Mouse (Mus musculus) neural tube, embryonic 14.5 days (tissue): ENCODE measurements around the gene Nf2. TPM values are rescaled to one million over a fixed set of nuclear protein-coding genes. Genes with fewer than 3 reads are reported as not detected.

Experiments
- ATAC-seq: fragments of 200-750 bp; cut with Nextera tagmentation; 2 replicates; pipeline ENCODE4 v1.8.0; 2017; ENCODE audit warnings: low read depth, mild to moderate bottlenecking, moderate TSS enrichment, moderate library complexity
- H3K27ac ChIP-seq: fragments of 300-500 bp; sonication (generic); 2 replicates; pipeline ENCODE4 v1.5.1; 2014; ENCODE audit warnings: low read depth, mild to moderate bottlenecking, control low read depth, low read length, moderate library complexity, mixed read lengths
- H3K27me3 ChIP-seq: fragments of 300-500 bp; sonication (generic); 2 replicates; pipeline ENCODE4 v1.6.1; 2014; ENCODE audit warnings: low read length; ENCODE audit not compliant: control insufficient read depth, insufficient read depth
- H3K36me3 ChIP-seq: fragments of 300-500 bp; sonication (generic); 2 replicates; pipeline ENCODE4 v1.6.1; 2014; ENCODE audit warnings: low read length, mixed read lengths; ENCODE audit not compliant: control insufficient read depth, insufficient read depth
- H3K4me1 ChIP-seq: fragments of 300-500 bp; sonication (generic); 2 replicates; pipeline ENCODE4 v1.6.1; 2014; ENCODE audit warnings: low read length; ENCODE audit not compliant: control insufficient read depth, insufficient read depth
- H3K4me2 ChIP-seq: fragments of 300-500 bp; sonication (generic); 2 replicates; pipeline ENCODE4 v1.6.1; 2014; ENCODE audit warnings: mild to moderate bottlenecking, low read depth, low read length, control low read depth
- H3K4me3 ChIP-seq: fragments of 300-500 bp; sonication (generic); 2 replicates; pipeline ENCODE4 v1.5.1; 2014; ENCODE audit warnings: low read depth, low read length, control low read depth, mixed read lengths
- H3K9ac ChIP-seq: fragments of 300-500 bp; sonication (generic); replicated peaks from 2 replicates; pipeline ENCODE4 v1.6.1; 2014; ENCODE audit warnings: low read depth, mild to moderate bottlenecking, control low read depth, low read length, mixed read lengths
- H3K9me3 ChIP-seq: fragments of 300-500 bp; sonication (generic); 2 replicates; pipeline ENCODE4 v1.6.1; 2016; ENCODE audit warnings: low read length; ENCODE audit not compliant: control insufficient read depth
- WGBS: fragments of 180-500 bp; shearing (Covaris S2); extraction: QIAGEN DNeasy Blood & Tissue Kit; methylation state at CpG from one replicate; pipeline ENCODE4 v1.1.7; 2014; 5-methylcytosine and 5-hydroxymethylcytosine counted together
- polyA plus RNA-seq: library from polyadenylated mRNA; unstranded; fragments of >200 nt; fragmentation: Nextera tagmentation; extraction: Ambion mirVana; gene quantifications from 2 replicates; pipeline ENCODE4 v1.2.1, GENCODE M21; 2014

Nf2 gene
- polyA plus RNA-seq, 1 experiment from 2014 or later = 52.3 TPM

- ATAC-seq = no peak
- no peak overlapping the region for H3K4me3 ChIP-seq
Observed at GRCm38 (mm10) chr11:4865645-4866251, 16.4 kb upstream of the Nf2 start.

GRCm38 (mm10) chr11:4862730-4863129 is 13.4 kb upstream of the Nf2 start:
- H3K4me3 ChIP-seq = no peak overlapping the region
- 91% methylated on average over 1 of the region's 1 CpGs for WGBS
- no peak overlapping the region for H3K27ac ChIP-seq
- H3K4me2 ChIP-seq = no peak overlapping the region
- H3K4me1 ChIP-seq = no peaks in the 10 kb centered on the region
- no peak for ATAC-seq
- H3K27me3 ChIP-seq = no peaks in the 10 kb centered on the region
- H3K9ac ChIP-seq = no peak overlapping the region
- H3K36me3 ChIP-seq = no peaks in the 10 kb centered on the region
- no peaks in the 10 kb centered on the region for H3K9me3 ChIP-seq

More at GRCm38 (mm10) chr11:4865645-4866251, 16.4 kb upstream of the Nf2 start:
- H3K4me2 ChIP-seq = no peak overlapping the region
- H3K27ac ChIP-seq = no peak overlapping the region
- no peaks in the 10 kb centered on the region for H3K9me3 ChIP-seq
- WGBS = 37% methylated on average over 10 of the region's 10 CpGs
- H3K27me3 ChIP-seq = no peaks in the 10 kb centered on the region
- no peaks in the 10 kb centered on the region for H3K36me3 ChIP-seq
- no peak overlapping the region for H3K9ac ChIP-seq
- no peaks in the 10 kb centered on the region for H3K4me1 ChIP-seq

DNA sequence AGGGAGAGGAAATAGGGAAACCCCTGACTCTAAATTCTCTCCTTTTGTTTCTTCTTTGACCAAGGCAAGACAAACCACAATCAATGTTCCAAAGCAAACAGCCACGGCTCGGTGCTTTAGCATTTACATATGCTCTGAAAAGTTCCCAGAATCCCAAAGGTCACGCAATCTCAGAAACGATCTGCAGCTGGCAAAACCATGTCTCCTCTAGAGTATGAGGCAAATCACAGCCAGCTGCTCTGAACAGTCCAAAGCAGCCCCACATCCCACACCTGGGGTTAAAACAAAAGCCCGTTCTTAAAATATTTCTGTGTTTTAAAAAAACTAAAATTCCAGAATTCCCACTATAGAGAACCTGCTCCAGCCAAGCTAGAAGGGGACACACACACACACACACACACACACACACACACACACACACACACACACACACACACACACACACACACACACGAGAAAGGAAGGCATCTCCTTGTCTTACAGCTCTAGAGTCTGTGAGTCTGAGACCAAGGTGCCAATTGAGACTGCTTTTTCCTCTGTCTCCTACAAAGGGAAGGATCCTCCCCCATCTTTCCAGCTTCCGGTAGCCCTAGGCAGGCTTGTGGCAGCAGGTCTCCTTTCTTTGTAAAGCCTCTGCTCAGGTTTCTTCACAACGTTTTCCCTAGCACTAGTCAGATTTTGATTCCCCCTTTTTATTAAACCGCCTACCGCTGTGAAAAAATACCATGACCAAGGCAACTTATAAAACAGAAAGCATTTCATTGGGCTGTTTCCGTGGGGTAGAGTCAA is 12.7 kb upstream of the Nf2 start:
- Histone ChIP-seq H3K36me3 (no peaks in the 10 kb centered on the region), H3K9ac (no peak overlapping the region), H3K4me3 (no peak overlapping the region), H3K4me2 (no peak overlapping the region), H3K27ac (no peak overlapping the region), H3K4me1 (no peaks in the 10 kb centered on the region), H3K9me3 (no peaks in the 10 kb centered on the region), H3K27me3 (no peaks in the 10 kb centered on the region)
- WGBS = 49% methylated on average over 10 of the region's 11 CpGs
- no peak for ATAC-seq

DNA sequence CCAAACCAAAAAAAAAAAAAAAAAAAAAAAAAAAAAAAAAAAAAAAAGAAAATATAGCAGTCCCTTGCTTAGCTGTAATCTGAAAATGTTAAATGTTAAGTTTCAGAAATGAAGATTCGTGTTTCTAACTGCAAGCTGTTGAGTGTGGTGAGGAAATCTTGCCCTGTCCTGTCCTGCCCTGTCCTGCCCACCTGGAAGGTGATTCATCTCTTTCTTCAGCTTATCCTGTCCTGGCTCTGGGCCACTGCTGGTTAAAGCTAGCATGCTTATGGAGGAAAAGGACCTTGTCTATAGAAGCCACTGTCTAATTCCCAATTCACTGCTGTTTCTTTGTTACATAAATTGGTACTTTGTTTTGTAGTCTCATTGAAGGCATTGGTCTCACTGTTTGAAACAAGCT is 11.7 kb upstream of the Nf2 start:
- no peak overlapping the region for H3K9ac ChIP-seq
- no peak overlapping the region for H3K4me3 ChIP-seq
- H3K4me1 ChIP-seq = no peaks in the 10 kb centered on the region
- ATAC-seq = no peak
- no peaks in the 10 kb centered on the region for H3K9me3 ChIP-seq
- no peak overlapping the region for H3K27ac ChIP-seq
- WGBS = 70% methylated on average over 1 of the region's 1 CpGs
- no peaks in the 10 kb centered on the region for H3K27me3 ChIP-seq
- H3K4me2 ChIP-seq = no peak overlapping the region
- no peaks in the 10 kb centered on the region for H3K36me3 ChIP-seq

- no peaks in the 10 kb centered on the region for H3K36me3 ChIP-seq
- no peaks in the 10 kb centered on the region for H3K4me1 ChIP-seq
- no peak overlapping the region for H3K27ac ChIP-seq
- WGBS = 56% methylated on average over 2 of the region's 2 CpGs
- no peak overlapping the region for H3K4me3 ChIP-seq
- no peaks in the 10 kb centered on the region for H3K9me3 ChIP-seq
- H3K4me2 ChIP-seq = no peak overlapping the region
- ATAC-seq = no peak
- H3K27me3 ChIP-seq = no peaks in the 10 kb centered on the region
- no peak overlapping the region for H3K9ac ChIP-seq
Observed at GRCm38 (mm10) chr11:4858416-4858815, 9.1 kb upstream of the Nf2 start.

DNA sequence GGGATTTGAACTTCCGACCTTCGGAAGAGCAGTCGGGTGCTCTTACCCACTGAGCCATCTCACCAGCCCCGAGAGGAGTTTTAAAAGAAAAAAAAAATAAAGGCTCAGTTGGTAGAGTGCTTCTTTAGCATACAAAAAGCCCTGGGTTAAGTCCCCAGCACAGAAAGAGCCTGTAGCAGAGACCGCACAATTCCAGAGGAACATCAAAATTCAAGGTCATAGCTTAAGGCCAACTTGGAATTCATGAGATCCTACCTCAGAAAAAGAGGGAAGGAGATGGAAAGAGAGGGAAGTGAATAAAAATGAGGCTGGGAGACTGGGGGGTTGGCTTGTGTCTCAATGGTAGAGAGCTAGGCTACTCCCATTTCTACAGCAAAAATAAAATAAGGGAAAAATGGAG is 4.8 kb upstream of the Nf2 start:
- H3K4me1 ChIP-seq = no peaks in the 10 kb centered on the region
- WGBS = 84% methylated on average over 5 of the region's 5 CpGs

GRCm38 (mm10) chr11:4853021-4853420 is 3.7 kb upstream of the Nf2 start:
- Histone ChIP-seq H3K9ac (no peak overlapping the region), H3K4me1 (peaks cover 4% of the 10 kb centered on the region; the same call in 1 of the 2 replicates), H3K9me3 (no peaks in the 10 kb centered on the region), H3K36me3 (no peaks in the 10 kb centered on the region), H3K4me2 (no peak overlapping the region), H3K4me3 (no peak overlapping the region), H3K27me3 (no peaks in the 10 kb centered on the region), H3K27ac (no peak overlapping the region)
- no peak for ATAC-seq

More for the DNA sequence above, 4.8 kb upstream of the Nf2 start:
- Histone ChIP-seq H3K4me2 (no peak overlapping the region), H3K36me3 (no peaks in the 10 kb centered on the region), H3K9me3 (no peaks in the 10 kb centered on the region), H3K4me3 (no peak overlapping the region), H3K27ac (no peak overlapping the region), H3K9ac (no peak overlapping the region), H3K27me3 (no peaks in the 10 kb centered on the region)
- ATAC-seq = no peak

DNA sequence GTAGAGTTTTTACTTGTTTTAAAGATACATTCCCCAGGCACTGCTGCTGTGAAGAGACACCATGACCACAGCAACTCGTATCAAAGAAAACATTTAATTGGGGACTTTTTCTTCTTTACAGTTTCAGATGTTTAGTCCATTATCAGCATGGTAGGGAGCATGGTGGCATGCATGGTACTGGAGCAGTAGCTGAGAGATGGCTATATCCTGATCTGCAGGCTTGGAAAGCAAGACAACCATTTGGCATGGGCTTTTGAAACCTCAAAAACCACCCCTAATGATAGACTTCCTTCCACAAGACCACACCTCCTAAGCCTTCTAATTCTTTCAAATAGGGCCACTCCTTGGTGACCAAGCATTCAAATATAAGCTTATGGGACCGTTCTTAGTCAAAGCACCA is 1.1 kb upstream of the Nf2 start:
- Histone ChIP-seq H3K27me3 (no peaks in the 10 kb centered on the region), H3K27ac (no peak overlapping the region), H3K4me2 (no peak overlapping the region), H3K9me3 (no peaks in the 10 kb centered on the region), H3K9ac (no peak overlapping the region), H3K4me1 (peaks cover 16% of the 10 kb centered on the region; the same call in 1 of the 2 replicates), H3K36me3 (no peaks in the 10 kb centered on the region), H3K4me3 (no peak overlapping the region)
- no peak for ATAC-seq
- WGBS = 94% methylated on average over 2 of the region's 2 CpGs

- H3K4me3 ChIP-seq = peak overlapping the region; percentile 93
- H3K4me1 ChIP-seq = peaks cover 16% of the 10 kb centered on the region; the same call in 1 of the 2 replicates
- H3K27me3 ChIP-seq = no peaks in the 10 kb centered on the region
- H3K4me2 ChIP-seq = peak overlapping the region; percentile 56
- H3K36me3 ChIP-seq = no peaks in the 10 kb centered on the region
- peak; percentile 65 for ATAC-seq
- peak overlapping the region; percentile 74; the same call in 1 of the 2 replicates for H3K27ac ChIP-seq
- H3K9ac ChIP-seq = peak overlapping the region; percentile 86
- H3K9me3 ChIP-seq = no peaks in the 10 kb centered on the region
- under 1% methylated on average over 50 of the region's 50 CpGs for WGBS
Observed at GRCm38 (mm10) chr11:4848483-4849248, 670 bp downstream of the Nf2 start.
